Mouse (Mus musculus) WW6 (cell line): ENCODE results near the gene Gm28048.

Experiments
- DNase-seq: peaks from one replicate; pipeline ENCODE4 v3.0.0-alpha.2; 2013; ENCODE audit warnings: low read depth, low spot score

Gm28048 gene

DNA sequence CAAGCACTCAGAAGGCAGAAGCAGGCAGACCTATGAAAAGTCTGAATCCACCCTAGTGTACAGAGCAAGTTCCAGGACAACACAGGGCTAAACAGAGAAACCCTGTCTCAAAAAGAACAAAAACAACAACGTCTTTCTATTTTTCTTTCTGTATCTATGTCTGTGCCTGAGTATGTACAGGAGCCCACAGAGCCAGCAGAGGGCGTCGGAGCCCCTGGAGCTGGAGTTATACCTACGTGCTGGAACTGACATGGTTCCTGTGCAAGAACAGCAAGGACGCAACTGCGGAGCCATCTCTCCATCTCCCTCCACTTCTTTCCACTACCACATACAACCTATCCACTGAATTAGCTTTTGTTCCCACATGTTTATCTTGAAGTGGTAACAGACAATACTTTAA is 31.8 kb downstream of the Gm28048 start:
- DNase-seq, result no peak

DNA sequence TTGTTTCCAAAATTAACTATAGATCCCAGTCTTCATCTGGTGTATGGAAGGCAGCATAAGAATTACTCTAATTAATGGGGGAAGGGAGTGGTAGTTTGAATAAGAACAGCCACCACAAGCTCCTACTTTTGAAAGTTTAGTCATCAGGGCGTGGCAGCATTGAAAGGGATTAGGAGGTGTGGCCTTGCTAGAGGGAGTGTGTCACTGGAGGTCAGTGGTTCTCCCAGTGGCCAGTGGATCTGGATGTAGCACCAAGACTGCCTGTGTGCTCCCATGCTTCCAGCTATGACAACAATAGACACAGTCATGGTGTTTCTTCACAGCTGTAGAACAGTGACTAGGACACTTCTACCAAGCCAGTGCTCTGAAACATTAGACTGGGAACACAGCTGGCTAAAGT is 32.8 kb downstream of the Gm28048 start:
- no peak for DNase-seq

DNA sequence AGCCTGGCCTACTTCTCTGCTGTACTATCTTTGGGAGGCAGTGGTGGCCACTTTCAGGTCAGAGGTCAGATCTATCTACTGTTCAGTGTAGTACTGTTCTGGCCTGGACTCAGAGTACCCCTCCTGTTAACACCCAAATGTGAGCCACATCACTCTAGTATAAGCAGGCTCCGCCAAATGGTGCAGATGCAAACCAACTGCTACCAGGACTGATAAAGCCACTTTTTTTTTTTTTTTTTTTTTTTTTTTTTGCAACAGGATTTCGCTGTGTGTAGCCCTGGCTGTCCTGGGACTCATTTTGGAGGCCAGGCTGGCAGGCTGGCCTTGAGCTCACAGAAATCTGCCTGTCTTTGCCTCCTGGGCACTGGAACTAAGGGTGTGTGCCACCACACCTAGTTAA is 42.9 kb downstream of the Gm28048 start:
- DNase-seq, result no peak

DNA sequence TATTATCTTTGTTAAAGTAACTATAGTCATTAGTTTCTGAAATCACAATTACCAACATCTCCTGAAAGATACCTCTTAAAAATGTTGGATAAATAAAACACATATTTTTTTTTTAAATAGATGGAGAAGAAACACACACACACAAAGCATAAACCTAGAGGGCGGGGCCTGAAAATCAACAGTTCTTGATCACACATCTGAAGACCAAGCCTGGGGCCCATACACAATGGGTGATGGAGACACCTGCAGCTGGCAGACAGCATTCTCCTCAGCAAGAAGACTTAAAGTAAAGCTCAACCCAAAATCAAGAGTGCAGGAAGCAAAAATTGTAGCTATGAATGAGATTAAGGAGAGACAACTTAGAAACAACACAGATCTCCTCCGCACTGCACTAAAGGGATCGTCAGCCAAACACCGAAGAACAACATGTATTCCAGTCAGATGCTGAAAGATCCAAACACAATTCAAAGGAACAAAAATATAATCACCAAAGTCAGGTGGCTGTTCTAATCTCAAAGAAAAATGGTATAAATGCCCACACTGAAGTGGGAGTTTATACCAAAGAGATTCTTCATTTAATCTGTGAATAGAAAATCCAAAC is 44.1 kb downstream of the Gm28048 start:
- DNase-seq, result no peak

DNA sequence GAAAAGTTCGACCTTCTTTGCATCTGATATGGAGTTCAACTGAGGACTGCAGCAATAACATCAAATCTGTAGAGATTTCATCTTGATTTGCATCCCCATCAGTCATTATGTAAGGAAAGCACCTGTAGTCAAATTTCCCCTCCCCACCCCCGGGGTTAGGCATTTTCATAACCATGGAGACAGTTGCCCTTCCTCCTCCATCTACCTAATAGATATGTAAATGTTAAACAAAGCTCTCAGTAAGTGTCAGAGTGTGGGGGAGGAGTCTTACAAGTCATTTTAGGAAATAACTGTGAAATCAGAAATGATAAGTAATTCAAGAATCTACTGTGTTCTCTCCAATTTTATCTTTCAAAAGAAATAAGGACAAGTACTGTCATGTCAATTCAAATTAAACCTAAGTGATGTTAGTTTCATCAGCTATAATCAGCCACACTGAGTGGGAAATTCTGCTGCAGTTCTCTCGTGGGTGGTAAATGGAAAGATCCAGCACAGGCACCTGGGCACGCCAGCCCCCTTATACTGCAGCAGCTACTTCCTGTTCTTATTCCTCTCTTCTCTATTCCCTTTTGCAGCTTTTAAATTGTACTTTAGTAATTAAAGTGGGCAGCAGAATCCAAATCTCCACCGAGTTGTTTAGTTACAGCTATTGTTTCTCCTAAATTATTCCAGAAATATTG is 45.3 kb downstream of the Gm28048 start:
- no peak for DNase-seq

DNA sequence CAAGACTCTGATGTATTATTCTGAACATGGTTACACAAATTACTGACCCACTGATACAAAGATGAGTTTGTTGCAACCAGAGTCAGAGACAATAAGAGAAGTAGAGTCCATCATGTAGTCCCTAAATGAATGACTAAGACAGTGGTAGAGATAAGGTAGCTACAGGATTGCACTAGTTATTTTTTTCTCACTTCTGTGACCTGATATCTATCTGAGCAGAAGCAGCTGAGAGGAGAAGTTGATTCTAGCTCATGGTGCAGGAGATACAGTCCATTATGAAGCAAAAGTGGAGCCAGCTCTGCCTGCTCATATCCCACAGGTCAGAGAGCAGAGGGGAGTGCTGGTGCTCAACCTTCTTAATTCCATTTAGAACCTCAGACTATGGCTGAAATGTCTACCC is 49.7 kb downstream of the Gm28048 start:
- DNase-seq, result no peak

DNA sequence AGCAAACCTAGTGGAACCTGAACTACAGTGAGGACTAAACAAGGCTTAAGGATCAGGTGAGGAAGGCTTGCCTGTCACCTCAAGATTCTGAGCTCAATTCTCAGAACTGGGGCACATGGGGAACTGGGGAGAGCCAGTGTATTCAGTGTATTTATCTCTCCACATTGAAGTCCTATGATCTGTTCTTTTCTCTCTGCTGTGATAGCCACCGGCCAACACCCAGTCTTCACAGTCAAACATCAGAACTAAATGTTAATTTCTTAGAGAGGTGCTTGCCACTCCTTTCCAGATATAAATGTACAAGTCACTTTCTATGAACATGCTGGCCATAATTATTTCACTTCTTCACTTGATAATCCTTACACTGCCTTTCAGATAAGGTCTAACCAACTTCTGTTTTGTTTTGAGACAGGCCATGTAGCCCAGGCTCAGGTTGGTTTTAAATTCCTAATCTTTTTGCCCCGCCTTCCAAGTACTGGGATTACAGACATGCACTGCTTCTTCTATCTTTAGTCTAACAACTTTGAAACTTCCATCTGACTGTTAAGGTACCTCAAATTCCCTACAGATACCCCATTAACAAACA is 50.5 kb downstream of the Gm28048 start:
- DNase-seq, result no peak

DNA sequence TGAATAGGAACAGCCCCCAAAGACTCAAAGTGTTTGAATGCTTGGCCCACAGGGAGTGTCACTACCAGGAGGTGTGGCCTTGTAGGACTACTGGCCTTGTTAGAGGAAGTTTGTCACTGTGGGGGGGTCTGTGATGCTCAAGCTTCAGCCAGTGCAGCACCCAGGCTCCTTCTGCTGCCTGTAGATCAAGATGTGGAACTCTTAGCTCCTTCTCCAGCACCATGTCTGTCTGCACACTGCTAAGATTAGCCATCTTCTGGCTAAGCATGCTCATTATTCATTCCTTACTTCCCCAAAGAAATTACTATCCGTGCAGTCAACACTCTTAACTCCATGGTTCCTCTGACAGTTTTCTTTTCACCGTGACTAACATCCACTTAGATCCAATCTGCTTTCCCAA is 51.8 kb downstream of the Gm28048 start:
- no peak for DNase-seq

DNA sequence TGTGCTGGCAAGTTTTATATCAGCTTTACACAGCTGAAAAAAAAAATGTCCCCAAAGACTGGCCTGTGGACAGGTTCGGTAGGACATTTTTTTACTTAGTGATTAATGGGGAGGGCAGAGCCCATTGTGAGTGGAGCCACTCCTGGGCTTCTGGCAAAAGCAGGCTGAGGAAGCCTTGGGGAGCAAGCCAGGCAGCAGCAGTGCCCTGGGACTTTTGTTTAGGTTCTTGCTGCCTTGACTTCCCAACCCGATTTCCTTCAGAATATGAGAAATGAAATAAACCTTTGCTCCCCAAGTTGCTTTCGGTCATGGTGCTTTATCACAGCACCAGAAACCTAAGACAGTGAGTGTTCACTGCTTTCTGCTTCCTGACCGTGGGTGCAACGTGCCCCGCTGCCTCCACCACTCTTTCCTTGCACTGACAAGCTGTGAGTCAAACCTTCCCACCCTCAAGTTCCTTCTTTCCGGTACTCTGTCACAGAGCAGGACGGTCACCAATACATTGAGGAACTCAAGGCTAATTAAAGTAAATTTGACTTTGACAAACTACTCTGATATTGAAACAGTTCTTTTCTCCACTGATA is 53.2 kb downstream of the Gm28048 start:
- DNase-seq, result no peak

DNA sequence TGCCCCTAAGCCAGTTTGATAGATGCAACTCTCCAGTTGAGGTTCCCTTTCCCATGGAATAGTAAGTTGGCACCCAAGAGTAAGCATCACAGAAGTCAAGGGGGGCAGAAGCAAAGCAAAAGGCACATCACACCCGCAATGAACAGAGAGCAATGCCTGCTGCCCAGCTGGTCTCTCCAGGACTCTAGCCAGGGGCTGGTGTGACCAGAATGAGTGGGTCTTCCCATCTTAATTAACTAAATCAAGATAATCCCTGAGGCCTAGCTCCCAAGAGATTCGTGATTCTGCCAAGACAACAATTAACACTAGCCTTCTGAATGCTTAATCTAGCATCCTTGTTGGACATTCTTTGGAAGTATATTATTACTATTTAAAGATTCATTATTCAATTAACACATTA is 58.3 kb downstream of the Gm28048 start:
- DNase-seq, result no peak

DNA sequence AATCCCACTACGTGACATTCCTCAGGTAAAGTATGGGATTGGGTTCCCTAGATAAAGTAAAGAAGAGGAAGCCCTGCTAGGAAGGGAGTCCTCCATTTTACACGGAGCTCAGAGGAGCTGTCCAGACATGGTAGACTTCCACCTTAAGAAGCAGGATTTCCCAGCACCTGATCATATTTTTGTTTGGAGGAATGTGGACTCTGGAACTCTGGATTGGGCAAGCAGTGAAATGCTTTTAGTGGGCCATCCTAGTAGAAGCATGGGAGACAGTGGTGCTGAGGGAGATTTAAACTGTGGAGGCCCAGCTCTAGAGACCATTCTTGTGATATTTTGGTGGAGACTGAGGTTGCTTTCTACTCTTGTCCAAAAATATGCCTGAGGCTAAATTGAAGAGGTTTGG is 59.3 kb downstream of the Gm28048 start:
- no peak for DNase-seq

DNA sequence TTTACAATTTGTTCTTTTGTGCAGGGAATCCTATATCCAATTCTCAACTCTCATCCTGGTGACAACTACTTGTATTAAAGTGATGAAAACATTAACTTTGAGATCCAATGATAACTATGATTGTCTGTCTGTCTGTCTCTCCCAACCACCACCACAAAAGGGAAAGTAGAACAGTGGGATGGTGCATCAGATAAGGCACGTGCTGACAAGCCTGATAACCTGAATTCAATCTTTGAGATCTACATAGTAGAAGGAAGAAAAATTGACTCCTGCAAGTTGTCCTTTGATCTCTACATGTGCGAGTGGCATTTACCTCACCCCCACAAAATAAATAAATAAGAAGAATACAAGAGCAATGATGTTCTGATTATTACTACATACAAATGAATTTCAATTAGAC is 62.6 kb downstream of the Gm28048 start:
- DNase-seq, result no peak

DNA sequence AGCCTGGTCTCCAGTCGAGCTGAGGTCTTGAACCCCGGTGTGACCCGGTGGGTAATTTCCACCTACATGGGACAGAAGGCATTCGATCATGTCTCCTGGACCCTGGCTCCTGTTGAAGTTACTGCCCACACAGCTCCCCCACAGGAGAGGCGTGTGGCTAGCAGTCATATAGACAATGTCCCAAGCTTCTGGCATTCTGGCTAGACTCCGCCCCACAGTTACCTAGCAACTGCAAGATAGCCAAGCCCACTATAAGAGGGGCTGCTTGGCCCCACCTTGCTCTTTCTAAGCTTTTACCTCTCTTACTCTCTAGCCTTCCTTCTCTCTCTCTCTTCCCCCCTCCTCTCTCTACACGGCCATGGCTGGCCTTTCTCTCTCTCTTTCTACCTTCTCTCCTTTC is 64.1 kb downstream of the Gm28048 start:
- DNase-seq, result no peak

DNA sequence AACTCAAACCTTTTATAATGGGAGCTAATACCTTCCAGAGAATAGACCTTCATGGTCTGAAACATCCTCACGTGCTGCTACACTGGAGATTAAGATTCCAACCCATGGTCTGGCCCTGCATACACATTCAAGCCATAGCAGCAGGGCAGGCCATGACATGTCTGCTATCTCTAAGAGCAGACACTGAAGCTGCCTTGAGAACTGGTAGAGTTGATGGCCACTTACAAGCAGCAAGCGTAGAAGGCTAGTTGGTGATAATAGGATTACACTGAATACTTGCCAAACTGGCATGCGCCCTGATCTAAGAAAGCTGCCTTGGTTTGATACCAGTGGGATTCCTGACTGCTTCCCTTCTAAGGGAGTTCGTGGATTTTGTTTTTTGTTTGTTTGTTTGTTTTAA is 68.1 kb downstream of the Gm28048 start:
- DNase-seq, result no peak

DNA sequence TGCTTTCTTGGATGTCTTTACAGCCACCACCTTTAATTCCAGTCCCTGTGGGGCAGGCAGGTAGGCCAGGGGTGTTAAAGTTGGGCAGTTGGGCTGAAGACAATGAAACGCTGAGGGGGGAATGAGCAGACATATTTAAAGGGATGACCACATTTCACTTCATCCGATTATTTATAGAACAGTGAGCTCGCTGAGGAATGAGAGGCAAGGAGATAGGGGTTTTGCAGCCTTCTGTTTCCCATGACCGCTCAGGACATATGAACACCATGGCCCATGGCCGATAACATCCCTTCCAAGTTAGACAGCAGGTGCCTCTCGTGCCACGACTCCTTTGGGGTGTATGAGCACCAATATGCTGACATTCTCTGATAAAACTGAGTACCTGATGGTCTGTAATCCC is 70.1 kb downstream of the Gm28048 start:
- DNase-seq, result no peak

DNA sequence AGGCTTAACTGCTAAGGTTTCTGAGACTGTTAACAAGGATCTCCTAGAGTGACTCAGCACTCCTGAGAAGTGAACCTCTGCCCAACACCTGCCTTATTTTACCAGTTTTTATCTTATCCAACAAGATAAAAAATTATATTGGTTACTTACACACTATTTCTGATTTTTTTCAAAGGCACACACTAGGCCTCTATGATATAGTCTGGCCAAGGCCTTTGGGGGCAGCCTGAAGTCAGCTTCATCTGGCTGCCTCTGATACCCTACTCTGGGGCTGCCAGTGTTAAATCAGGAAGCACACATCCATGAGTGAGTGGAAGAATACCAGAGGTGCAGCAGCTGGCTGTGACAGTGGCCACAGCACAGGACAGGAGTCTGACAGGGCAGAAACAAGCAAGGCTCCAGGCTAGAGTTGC is 75.4 kb downstream of the Gm28048 start:
- DNase-seq, result no peak

DNA sequence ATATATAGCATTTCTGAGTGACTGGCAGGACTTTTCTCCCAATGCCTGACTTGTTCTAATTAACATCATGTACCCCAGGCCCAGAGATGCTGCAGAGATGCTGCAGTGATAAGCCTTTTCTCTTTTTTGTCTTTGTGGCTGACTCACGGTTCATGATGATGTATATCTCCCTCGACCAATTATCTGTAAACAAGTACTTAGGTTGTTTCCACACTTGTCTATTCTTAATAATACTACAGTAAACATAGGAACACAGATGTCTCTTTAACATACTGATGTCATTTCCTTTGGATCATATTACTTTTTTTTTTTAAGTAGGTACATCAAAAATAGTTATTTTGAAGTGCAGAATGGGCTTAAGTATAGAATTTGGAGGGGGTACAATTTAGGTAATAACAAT is 79.0 kb downstream of the Gm28048 start:
- DNase-seq, result no peak

DNA sequence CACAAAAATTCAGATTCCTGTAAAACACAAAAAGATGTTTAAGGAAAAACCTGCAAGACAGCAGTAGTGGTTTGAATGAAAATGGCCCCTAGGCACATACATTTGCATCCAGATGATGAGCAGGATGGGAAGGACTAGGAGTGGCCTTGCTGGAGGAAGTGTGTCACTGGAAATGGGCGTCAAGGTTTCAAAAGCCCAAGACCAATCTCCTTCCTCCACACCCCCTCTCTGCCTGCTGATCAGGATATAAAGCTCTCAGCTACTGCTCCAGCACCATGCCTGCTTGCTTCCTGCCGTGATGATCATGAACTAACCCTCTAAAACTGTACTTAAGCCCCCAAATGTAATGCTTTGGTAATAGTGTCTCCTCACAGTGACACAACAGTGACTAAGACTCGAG is 81.8 kb downstream of the Gm28048 start:
- no peak for DNase-seq

DNA sequence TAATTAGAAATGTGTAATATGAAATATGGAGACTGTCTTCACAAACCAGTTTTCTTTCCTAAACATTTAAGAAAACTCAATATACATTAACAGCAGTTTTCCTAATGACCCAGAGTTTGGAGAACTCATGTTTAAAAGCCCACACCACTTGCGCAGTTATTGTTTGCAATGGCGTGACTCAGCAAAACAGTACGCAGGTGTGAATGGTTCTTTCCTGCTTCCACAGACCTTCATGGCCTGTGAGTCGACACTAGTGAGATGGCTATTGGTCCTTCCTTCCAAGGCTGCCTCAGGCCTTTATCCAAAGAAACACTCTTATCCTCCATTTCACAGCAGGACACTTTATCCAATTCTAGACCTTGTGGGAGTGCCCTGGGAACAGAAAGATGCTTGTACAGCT is 84.2 kb downstream of the Gm28048 start:
- DNase-seq, result no peak

DNA sequence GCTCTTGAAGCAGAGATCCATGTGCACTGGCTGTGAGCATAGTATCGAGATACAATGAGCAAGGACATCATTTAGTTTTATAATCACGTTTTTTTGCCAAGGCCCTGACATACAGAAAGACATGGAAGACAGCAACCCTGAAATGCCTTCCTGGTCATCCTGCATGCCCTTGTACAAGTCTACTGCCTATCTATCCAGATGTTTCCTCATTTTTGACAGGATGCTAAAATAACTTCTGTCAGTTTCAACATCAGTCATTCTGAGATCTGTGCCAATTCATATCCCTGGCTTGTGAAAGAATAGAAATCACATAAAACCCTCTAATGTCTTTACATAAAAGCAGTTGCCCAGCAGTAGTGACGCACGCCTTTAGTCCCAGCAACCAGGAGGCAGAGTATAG is 84.8 kb downstream of the Gm28048 start:
- DNase-seq, result no peak

DNA sequence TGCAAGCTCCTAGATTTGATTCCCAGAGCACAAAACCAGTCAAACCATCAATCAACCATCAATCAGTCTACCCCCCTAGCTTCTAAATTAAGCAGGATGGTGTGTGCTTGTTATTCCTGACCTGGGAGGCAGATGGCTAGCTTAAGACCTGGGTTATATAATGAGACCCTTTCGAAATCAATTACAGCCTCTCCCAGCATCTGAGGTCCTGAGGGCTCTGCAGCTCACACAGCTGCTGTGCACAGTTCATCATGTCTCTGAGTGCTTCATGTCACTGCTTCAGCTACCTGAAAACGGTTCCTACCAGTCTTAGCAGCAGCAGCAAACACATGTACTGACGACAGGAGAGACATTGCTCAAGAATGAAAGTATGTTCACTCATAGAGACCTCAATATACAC is 88.8 kb downstream of the Gm28048 start:
- no peak for DNase-seq

DNA sequence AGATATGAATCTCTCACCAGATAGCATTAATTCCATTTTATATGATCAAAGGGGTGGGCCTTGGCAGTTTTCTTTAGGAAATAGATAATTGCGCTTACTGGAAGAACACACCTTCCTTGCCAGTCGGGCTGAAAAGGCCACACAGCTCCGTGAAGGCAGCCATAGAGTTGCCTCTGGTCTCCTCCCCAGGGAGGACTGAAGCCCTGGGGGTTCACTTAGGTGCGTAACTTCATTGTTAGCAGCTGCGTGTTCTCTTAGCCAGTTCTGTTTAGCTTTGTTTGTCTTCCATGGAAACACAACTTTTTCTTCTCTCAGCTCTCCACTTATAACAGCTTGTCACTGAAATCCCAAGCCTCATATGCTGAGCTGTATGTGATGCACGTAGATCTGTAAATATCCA is 89.4 kb downstream of the Gm28048 start:
- no peak for DNase-seq

DNA sequence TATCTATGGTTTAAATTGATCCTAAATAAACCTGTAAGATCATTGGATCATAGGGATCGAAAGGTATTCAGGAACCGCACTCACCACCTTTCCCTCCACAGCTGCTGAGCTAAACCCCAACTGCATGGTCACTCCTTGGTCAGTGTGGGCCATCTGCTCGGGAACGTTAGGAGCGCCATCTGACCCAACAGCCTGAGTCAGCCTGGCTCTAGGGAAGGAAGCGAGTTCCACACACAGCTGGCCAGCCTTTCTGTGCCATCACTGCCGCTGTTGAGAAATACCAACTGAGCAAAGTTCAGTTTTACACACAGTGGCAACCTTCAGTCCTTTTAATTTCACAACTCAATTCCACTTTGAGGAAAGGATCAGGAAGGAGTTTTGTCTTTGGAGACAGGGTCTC is 90.0 kb downstream of the Gm28048 start:
- no peak for DNase-seq
